Mouse (Mus musculus) left cerebral cortex, adult 2 months (tissue): ENCODE measurements around the gene Olfr596. TPM values are rescaled to one million over a fixed set of nuclear protein-coding genes. Genes with fewer than 3 reads are reported as not detected.
"Not testable (repeated sequence)": the region's sequence is repeated elsewhere in the genome, so short reads cannot be mapped to it uniquely, and the experiment has no call there.

ENCODE experiments used
- DNase-seq, 2 experiments: peaks; one replicate each; pipeline ENCODE4 v3.0.0; 2021 to 2022; ENCODE audit warnings: low spot score in 2 of 2, mixed read lengths in 1 of 2; ENCODE audit errors: extremely low spot score in 1 of 2
- H3K27ac ChIP-seq: fragments of 200-600 bp; 2 replicates; pipeline ENCODE4 v1.8.1; 2022
- H3K4me3 ChIP-seq: fragments of 200-600 bp; 2 replicates; pipeline ENCODE4 v1.8.1; 2022
- CTCF ChIP-seq: fragments of 200-600 bp; IDR thresholded peaks from 2 replicates; pipeline ENCODE4 v1.8.1; 2022; ENCODE audit warnings: antibody characterized with exemption, mild to moderate bottlenecking, moderate library complexity
- intact Hi-C: fragments of 180-260 bp; cut with DNase I; formaldehyde crosslinking; loops from one replicate; pipeline ENCODE4 v1.15.1; 2025
- long read RNA-seq, 2 experiments: library from polyadenylated mRNA; stranded (forward); transcript quantifications; one replicate each; pipeline ENCODE4 v2.0.0; 2021; ENCODE audit warnings: borderline mapping rate in 2 of 2
- microRNA-seq, 2 experiments: library from miRNA; unstranded; fragments of <30 nt; microRNA quantifications; one replicate each; pipeline ENCODE4 v1.2.0; 2021
- total RNA-seq, 2 experiments: library from RNA; stranded (reverse); gene quantifications; 2 replicates each; pipeline ENCODE4 v1.2.3; 2021

The Olfr596 gene
- total RNA-seq: not detected
- long read RNA-seq, experiment 1: 0 reads
- long read RNA-seq, experiment 2: 0 reads

DNA sequence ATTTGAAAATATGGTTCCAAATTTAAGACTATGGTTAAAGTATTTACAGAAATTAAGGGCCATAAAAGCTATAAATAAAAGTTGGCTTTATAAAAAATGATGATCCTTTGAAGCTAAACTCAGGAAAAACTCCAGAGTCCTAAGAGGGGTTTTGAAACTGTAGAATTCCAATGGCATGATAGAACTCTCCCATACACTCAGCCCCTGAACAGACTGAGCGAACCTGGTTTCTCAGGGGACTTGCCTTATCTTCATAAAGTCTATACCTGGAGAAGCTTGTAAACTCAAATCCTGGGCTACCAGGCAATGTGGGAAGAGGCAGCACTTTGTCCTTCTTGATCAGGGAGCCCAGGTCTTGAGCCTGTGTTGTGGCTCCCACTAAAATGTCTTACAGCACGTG lies at the start of gene Olfr596:
Gene Olfr596 (plus strand): TSS at position 301 of the 400 bp plus-strand sequence.
- intact Hi-C loops, DNase-seq, H3K27ac ChIP-seq, H3K4me3 ChIP-seq: not testable (repeated sequence)

- intact Hi-C loops: loop anchor here (5.0 kb wide), 1 partner anchor 56 kb away; no protein-coding TSS in a partner anchor
- not testable (repeated sequence) for DNase-seq, H3K4me3 ChIP-seq, H3K27ac ChIP-seq
These were observed 10.6 kb downstream of the Olfr596 start, which contains the start of gene Olfr597 for GRCm38 (mm10) chr7:103316015-103316414. Gene Olfr597, plus strand, starts transcription at chr7:103316315.

- H3K27ac ChIP-seq: no peak within 1 kb of the TSS
- no peak within 1 kb of the TSS for H3K4me3 ChIP-seq
- intact Hi-C loops: no loop called here
- no peak for DNase-seq
- TF ChIP-seq CTCF: no peak
These were observed 17.8 kb downstream of the Olfr596 start, which contains the start of gene Olfr598 for GRCm38 (mm10) chr7:103323268-103323667. Gene Olfr598, plus strand, starts transcription at chr7:103323568.

GRCm38 (mm10) chr7:103335617-103336016 lies 30.2 kb downstream of the Olfr596 start, which contains the start of gene Olfr599:
Gene Olfr599, plus strand, starts transcription at chr7:103335917.
- TF ChIP-seq CTCF: no peak
- intact Hi-C loops: no loop called here

GRCm38 (mm10) chr7:103349569-103349968 lies 44.1 kb downstream of the Olfr596 start, which contains the start of gene Olfr600:
Gene Olfr600, minus strand, starts transcription at chr7:103349669.
- no peak within 1 kb of the TSS for H3K27ac ChIP-seq
- no peak for TF ChIP-seq CTCF
- intact Hi-C loops: no loop called here
- no peak within 1 kb of the TSS for H3K4me3 ChIP-seq
- no peak for DNase-seq

More at GRCm38 (mm10) chr7:103335617-103336016, 30.2 kb downstream of the Olfr596 start, which contains the start of gene Olfr599:
- DNase-seq: no peak
- H3K4me3 ChIP-seq: no peak within 1 kb of the TSS
- no peak within 1 kb of the TSS for H3K27ac ChIP-seq

Small RNAs within 50 kb of the gene (microRNA-seq; reads per million reads assigned to microRNA genes)
- 0 reads per million in 2 experiments for gene Gm23550
- gene Gm25171: 0 reads per million in 2 experiments

Other genes with a start within 250 kb of the Olfr596 start
- gene Olfr584, start 223.8 kb upstream of the Olfr596 start, total RNA-seq: not detected
- not detected for gene Olfr585, start 207.9 kb upstream of the Olfr596 start, total RNA-seq
- gene Olfr586, start 180.0 kb upstream of the Olfr596 start, total RNA-seq: not detected
- gene Olfr588-ps1, start 164.8 kb upstream of the Olfr596 start, total RNA-seq: not detected
- gene Olfr589, start 149.3 kb upstream of the Olfr596 start, total RNA-seq: not detected
- gene Olfr591, start 127.3 kb upstream of the Olfr596 start, total RNA-seq: not detected
- gene Olfr592, start 120.8 kb upstream of the Olfr596 start, total RNA-seq: not detected
- gene Olfr593, start 93.8 kb upstream of the Olfr596 start, total RNA-seq: not detected
- gene Olfr594, start 88.7 kb upstream of the Olfr596 start, total RNA-seq: not detected
- gene Usp17ld, start 53.1 kb upstream of the Olfr596 start, total RNA-seq: not detected
- gene Olfr597, start 10.7 kb downstream of the Olfr596 start, total RNA-seq: not detected
- not detected for gene Olfr598, start 17.9 kb downstream of the Olfr596 start, total RNA-seq
- not detected for gene Olfr599, start 30.3 kb downstream of the Olfr596 start, total RNA-seq
- gene Olfr600, start 44.0 kb downstream of the Olfr596 start, total RNA-seq: not detected
- not detected for gene Olfr601, start 57.0 kb downstream of the Olfr596 start, total RNA-seq
- not detected for gene Olfr603, start 80.5 kb downstream of the Olfr596 start, total RNA-seq
- not detected for gene Usp17lc, start 109.4 kb downstream of the Olfr596 start, total RNA-seq
- not detected for gene Olfr605, start 139.8 kb downstream of the Olfr596 start, total RNA-seq
- not detected for gene Olfr606, start 143.4 kb downstream of the Olfr596 start, total RNA-seq
- gene Olfr607, start 158.5 kb downstream of the Olfr596 start, total RNA-seq: not detected
- not detected for gene Olfr608, start 164.2 kb downstream of the Olfr596 start, total RNA-seq
- not detected for gene Olfr609, start 192.4 kb downstream of the Olfr596 start, total RNA-seq
- not detected for gene Olfr610, start 206.5 kb downstream of the Olfr596 start, total RNA-seq
- gene Olfr611, start 215.2 kb downstream of the Olfr596 start, total RNA-seq: not detected
- gene Olfr612, start 237.1 kb downstream of the Olfr596 start, total RNA-seq: not detected
- gene Olfr613, start 242.4 kb downstream of the Olfr596 start, total RNA-seq: not detected